Mouse (Mus musculus): ENCODE data around the gene Itpr2.

- TF ChIP-seq POLR2A (IDR thresholded peaks at IDR 0.05; ENCODE audit: borderline replicate concordance, control insufficient read depth, low read depth, low read length) (no peak), CTCF (IDR thresholded peaks at IDR 0.05; ENCODE audit: control insufficient read depth, insufficient read depth, low read length) (no peak)
These were observed 366.7 kb downstream of the Itpr2 start for GRCm38 (mm10) chr6:146135291-146135690.

All from bone marrow, adult 2 months (tissue).